ENCODE assay signal across 23 mouse cellular contexts in the genomic region with DNA sequence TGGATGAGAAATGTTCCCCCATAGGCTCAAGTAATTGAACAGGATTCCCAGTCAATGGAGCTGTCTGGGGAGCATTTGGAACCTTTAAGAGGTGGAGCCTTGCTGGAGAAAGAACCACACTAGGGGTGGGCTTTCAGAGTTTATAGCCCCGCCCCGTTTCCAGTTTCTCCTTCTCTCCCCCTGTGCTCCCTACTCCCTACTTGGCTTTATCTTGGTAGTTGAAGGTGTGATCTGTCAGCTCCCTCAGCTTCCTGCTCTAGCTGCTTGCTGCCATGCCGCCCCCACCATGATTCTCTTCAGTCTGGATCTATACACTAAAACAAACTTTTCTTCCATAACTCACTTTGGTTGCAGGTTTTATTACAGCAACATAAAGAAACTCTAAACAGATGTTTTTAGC. TPM values are rescaled to one million over a fixed set of nuclear protein-coding genes. Genes with fewer than 3 reads are reported as not detected.
A peak's percentile ranks its signal among the peaks of the same experiment; 100 is the strongest.
DNase-seq lines count a peak whose midpoint lies in the region; ATAC-seq lines count a peak whose summit lies in the region.
"Had no signal": no experiment of that assay in that cellular context is flagged by ENCODE, and none has a peak within 500 bp of the region (broad histone marks: within the 10 kb centered on the region; RNA-seq: fewer than 3 reads in every experiment).

No protein-coding gene starts in this region.

- 86% methylated on average over 3 of the region's 3 CpGs for WGBS in hindbrain, embryonic 15.5 days
- 80% methylated on average over 3 of the region's 3 CpGs for WGBS in hindbrain, embryonic 11.5 days
- WGBS in neural tube, embryonic 13.5 days, result 82% methylated on average over 3 of the region's 3 CpGs
- 57% methylated on average over 3 of the region's 3 CpGs for WGBS in kidney, embryonic 14.5 days

- H3K27ac ChIP-seq in hindbrain, embryonic 15.5 days (replicated peaks), result peak overlapping the region; percentile 4; the same call in 1 of the 2 replicates
- no peak overlapping the region for H3K27ac ChIP-seq in hindbrain, embryonic 11.5 days (ENCODE audit: low read depth, low read length)
- peak overlapping the region; percentile 46; the same call in 1 of the 2 replicates for H3K27ac ChIP-seq in neural tube, embryonic 13.5 days (replicated peaks)
- no peak overlapping the region for H3K27ac ChIP-seq in kidney, embryonic 14.5 days (ENCODE audit: low read depth, low read length)
- H3K27ac ChIP-seq: embryonic facial prominence, embryonic 13.5 days; heart, adult 2 months; heart, embryonic 15.5 days; hindbrain, postnatal 0 days had no signal

- H3K27me3 ChIP-seq in hindbrain, embryonic 15.5 days, result no peaks in the 10 kb centered on the region
- no peaks in the 10 kb centered on the region for H3K27me3 ChIP-seq in hindbrain, embryonic 11.5 days (ENCODE audit: control insufficient read depth, insufficient read depth, low read length)
- no peaks in the 10 kb centered on the region for H3K27me3 ChIP-seq in neural tube, embryonic 13.5 days
- no peaks in the 10 kb centered on the region for H3K27me3 ChIP-seq in kidney, embryonic 14.5 days (ENCODE audit: control insufficient read depth, insufficient read depth, low read length)
- H3K27me3 ChIP-seq: embryonic facial prominence, embryonic 13.5 days; heart, embryonic 15.5 days had no signal

- no peak overlapping the region for H3K4me3 ChIP-seq in hindbrain, embryonic 15.5 days
- no peak overlapping the region for H3K4me3 ChIP-seq in hindbrain, embryonic 11.5 days (ENCODE audit: low read depth, low read length)
- no peak overlapping the region for H3K4me3 ChIP-seq in neural tube, embryonic 13.5 days
- no peak overlapping the region for H3K4me3 ChIP-seq in kidney, embryonic 14.5 days (ENCODE audit: low read length)
- H3K4me3 ChIP-seq: embryonic facial prominence, embryonic 13.5 days; heart, adult 2 months; heart, embryonic 15.5 days had no signal

- DNase-seq in hindbrain, embryonic 11.5 days (ENCODE audit: low spot score), result no peak
- no peak for DNase-seq in neural tube, embryonic 10.5 days (ENCODE audit: extremely low spot score, low spot score)
- DNase-seq in R1 (ENCODE audit: low read depth, low spot score), result peak; percentile 55
- DNase-seq in brain, adult 2 months (ENCODE audit: low read depth, low spot score), result peak; percentile 43
- DNase-seq in cerebellum, adult 9-11 months, result no peak
- DNase-seq: adrenal gland, adult 8-10 months; adrenal gland, postnatal 36 days; cerebellum, adult 11 months; cerebellum, adult 8-10 months; cerebellum, postnatal 25 days; gastrocnemius, postnatal 10 days; heart, adult 2 months; heart, postnatal 14 days had no signal

- no peak overlapping the region for H3K9ac ChIP-seq in hindbrain, embryonic 15.5 days
- H3K9ac ChIP-seq in hindbrain, embryonic 11.5 days (ENCODE audit: low read depth, low read length), result no peak overlapping the region
- no peak overlapping the region for H3K9ac ChIP-seq in neural tube, embryonic 13.5 days
- H3K9ac ChIP-seq in kidney, embryonic 14.5 days (ENCODE audit: low read depth, low read length), result no peak overlapping the region
- H3K9ac ChIP-seq: embryonic facial prominence, embryonic 13.5 days; heart, embryonic 15.5 days had no signal

- 0 out of 2 replicates have a peak, but pooled peaks cover 6% of the 10 kb centered on the region for H3K4me1 ChIP-seq in hindbrain, embryonic 15.5 days (replicated peaks)
- H3K4me1 ChIP-seq in hindbrain, embryonic 11.5 days (replicated peaks; ENCODE audit: control insufficient read depth, insufficient read depth, low read length), result peaks cover 2% of the 10 kb centered on the region; the same call in 1 of the 2 replicates
- peaks cover 26% of the 10 kb centered on the region for H3K4me1 ChIP-seq in neural tube, embryonic 13.5 days (replicated peaks)
- 0 out of 2 replicates have a peak, but pooled peaks cover 4% of the 10 kb centered on the region for H3K4me1 ChIP-seq in kidney, embryonic 14.5 days (ENCODE audit: control insufficient read depth, insufficient read depth, low read length)
- H3K4me1 ChIP-seq: embryonic facial prominence, embryonic 13.5 days; heart, embryonic 15.5 days had no signal

- no peak overlapping the region for H3K4me2 ChIP-seq in hindbrain, embryonic 15.5 days
- H3K4me2 ChIP-seq in hindbrain, embryonic 11.5 days (replicated peaks; ENCODE audit: low read depth, low read length), result no peak overlapping the region
- H3K4me2 ChIP-seq in neural tube, embryonic 13.5 days, result no peak overlapping the region
- no peak overlapping the region for H3K4me2 ChIP-seq in kidney, embryonic 14.5 days (replicated peaks; ENCODE audit: low read depth, low read length)
- H3K4me2 ChIP-seq: embryonic facial prominence, embryonic 13.5 days; heart, embryonic 11.5 days; heart, embryonic 15.5 days had no signal

- no peak for ATAC-seq in hindbrain, embryonic 15.5 days (ENCODE audit: low FRiP score, low read depth)
- ATAC-seq in hindbrain, embryonic 11.5 days (ENCODE audit: low FRiP score), result no peak
- no peak for ATAC-seq in neural tube, embryonic 13.5 days (ENCODE audit: low read depth)
- no peak for ATAC-seq in kidney, embryonic 14.5 days (ENCODE audit: low FRiP score, low TSS enrichment)
- ATAC-seq: forebrain, embryonic 14.5 days; hindbrain, postnatal 0 days had no signal

- H3K36me3 ChIP-seq in hindbrain, embryonic 15.5 days, result no peaks in the 10 kb centered on the region
- H3K36me3 ChIP-seq in hindbrain, embryonic 11.5 days (ENCODE audit: control insufficient read depth, insufficient read depth, low read length), result no peaks in the 10 kb centered on the region
- H3K36me3 ChIP-seq in neural tube, embryonic 13.5 days, result no peaks in the 10 kb centered on the region
- no peaks in the 10 kb centered on the region for H3K36me3 ChIP-seq in kidney, embryonic 14.5 days (ENCODE audit: control insufficient read depth, insufficient read depth, low read length)
- H3K36me3 ChIP-seq: embryonic facial prominence, embryonic 13.5 days; heart, embryonic 15.5 days had no signal

- no peaks in the 10 kb centered on the region for H3K9me3 ChIP-seq in hindbrain, embryonic 15.5 days
- H3K9me3 ChIP-seq in hindbrain, embryonic 11.5 days (ENCODE audit: control insufficient read depth, low read length), result no peaks in the 10 kb centered on the region
- no peaks in the 10 kb centered on the region for H3K9me3 ChIP-seq in neural tube, embryonic 13.5 days
- no peaks in the 10 kb centered on the region for H3K9me3 ChIP-seq in kidney, embryonic 14.5 days (ENCODE audit: control insufficient read depth, low read length)
- H3K9me3 ChIP-seq: embryonic facial prominence, embryonic 13.5 days; heart, embryonic 15.5 days had no signal

RNA-seq across cellular contexts. Expression of gene Pabpc6, which starts 59.5 kb away (rescaled TPM):
- not detected in 2 replicates for polyA plus RNA-seq in hindbrain, embryonic 15.5 days (2015; fragmentation: Nextera tagmentation; extraction: Ambion mirVana)
- not detected in 2 replicates for polyA plus RNA-seq in hindbrain, embryonic 11.5 days (2014; fragmentation: Nextera tagmentation; extraction: Ambion mirVana)
- not detected in 2 replicates for polyA plus RNA-seq in neural tube, embryonic 13.5 days (2015; fragmentation: Nextera tagmentation; extraction: Ambion mirVana)
- polyA plus RNA-seq in kidney, embryonic 14.5 days (2014; fragmentation: Nextera tagmentation; extraction: Ambion mirVana), result not detected in 2 replicates
- polyA plus RNA-seq: brain, embryonic 14.5 days; embryonic facial prominence, embryonic 13.5 days; forebrain, embryonic 14.5 days; heart, adult 2 months; heart, embryonic 11.5 days; heart, embryonic 15.5 days; hindbrain, postnatal 0 days; intestine, embryonic 14.5 days had no signal

Comparison
In these comparisons a context has a peak if more than half of its experiments do, and no peak if none do; other contexts are left out.
1. H3K27ac ChIP-seq: peak in hindbrain, embryonic 15.5 days (single experiment) and neural tube, embryonic 13.5 days (single experiment); none in hindbrain, embryonic 11.5 days (single experiment) and kidney, embryonic 14.5 days (single experiment).
2. DNase-seq: peak in R1 (single experiment) and brain, adult 2 months (single experiment); none in hindbrain, embryonic 11.5 days (single experiment), neural tube, embryonic 10.5 days (single experiment) and cerebellum, adult 9-11 months (single experiment).